Mouse (Mus musculus) midbrain, embryonic 15.5 days (tissue): ENCODE results near the gene Rnasek. TPM values are rescaled to one million over a fixed set of nuclear protein-coding genes. Genes with fewer than 3 reads are reported as not detected.
A peak's percentile ranks its signal among the peaks of the same experiment; 100 is the strongest.

ENCODE experiments used
- ATAC-seq: fragments of 200-750 bp; cut with Nextera tagmentation; replicated peaks from 2 replicates; pipeline ENCODE4 v1.8.0; 2017; ENCODE audit warnings: moderate TSS enrichment
- H3K27ac ChIP-seq: fragments of 300-500 bp; sonication (generic); 2 replicates; pipeline ENCODE4 v1.5.1; 2015; ENCODE audit warnings: mild to moderate bottlenecking, inconsistent platforms
- H3K27me3 ChIP-seq: fragments of 300-500 bp; sonication (generic); replicated peaks from 2 replicates; pipeline ENCODE4 v1.6.1; 2015; ENCODE audit warnings: inconsistent platforms
- H3K36me3 ChIP-seq: fragments of 300-500 bp; sonication (generic); replicated peaks from 2 replicates; pipeline ENCODE4 v1.6.1; 2015; ENCODE audit warnings: inconsistent platforms
- H3K4me1 ChIP-seq: fragments of 300-500 bp; sonication (generic); 2 replicates; pipeline ENCODE4 v1.6.1; 2015; ENCODE audit warnings: inconsistent platforms
- H3K4me2 ChIP-seq: fragments of 300-500 bp; sonication (generic); 2 replicates; pipeline ENCODE4 v1.6.1; 2015; ENCODE audit warnings: inconsistent platforms, mild to moderate bottlenecking, moderate library complexity
- H3K4me3 ChIP-seq: fragments of 300-500 bp; sonication (generic); 2 replicates; pipeline ENCODE4 v1.5.1; 2015; ENCODE audit warnings: mild to moderate bottlenecking, inconsistent platforms
- H3K9ac ChIP-seq: fragments of 300-500 bp; sonication (generic); 2 replicates; pipeline ENCODE4 v1.6.1; 2015; ENCODE audit warnings: mild to moderate bottlenecking, inconsistent platforms
- H3K9me3 ChIP-seq: fragments of 300-500 bp; sonication (generic); 2 replicates; pipeline ENCODE4 v1.6.1; 2016; ENCODE audit warnings: inconsistent platforms
- WGBS: fragments of 180-500 bp; shearing (Covaris S2); methylation state at CpG from one replicate; pipeline ENCODE4 v1.1.7; 2015; ENCODE audit warnings: mixed read lengths; 5-methylcytosine and 5-hydroxymethylcytosine counted together
- polyA plus RNA-seq: library from polyadenylated mRNA; unstranded; fragments of >200 nt; fragmentation: Nextera tagmentation; extraction: Ambion mirVana; gene quantifications from 2 replicates; pipeline ENCODE4 v1.2.1, GENCODE M21; 2015

Rnasek gene
- polyA plus RNA-seq, result 351 and 366 TPM in 2 replicates

GRCm38 (mm10) chr11:70239541-70240279, at the start of gene Rnasek, which contains the start of gene Gm21988:
Rnasek (minus strand) TSS chr11:70239842.
Gm21988 (minus strand) TSS chr11:70239830.
- Histone ChIP-seq H3K27me3 (peaks cover 2% of the 10 kb centered on the region; the same call in 1 of the 2 replicates), H3K4me3 (peak within 1 kb of the TSS; percentile 96), H3K27ac (peak within 1 kb of the TSS; percentile 93), H3K9me3 (no peaks in the 10 kb centered on the region), H3K9ac (peak within 1 kb of the TSS; percentile 97), H3K4me1 (peaks cover 29% of the 10 kb centered on the region), H3K4me2 (peak within 1 kb of the TSS; percentile 92), H3K36me3 (peaks cover 5% of the 10 kb centered on the region; the same call in 1 of the 2 replicates)
- ATAC-seq, result peak; percentile 49
- under 1% methylated on average over 28 of the region's 35 CpGs for WGBS

DNA sequence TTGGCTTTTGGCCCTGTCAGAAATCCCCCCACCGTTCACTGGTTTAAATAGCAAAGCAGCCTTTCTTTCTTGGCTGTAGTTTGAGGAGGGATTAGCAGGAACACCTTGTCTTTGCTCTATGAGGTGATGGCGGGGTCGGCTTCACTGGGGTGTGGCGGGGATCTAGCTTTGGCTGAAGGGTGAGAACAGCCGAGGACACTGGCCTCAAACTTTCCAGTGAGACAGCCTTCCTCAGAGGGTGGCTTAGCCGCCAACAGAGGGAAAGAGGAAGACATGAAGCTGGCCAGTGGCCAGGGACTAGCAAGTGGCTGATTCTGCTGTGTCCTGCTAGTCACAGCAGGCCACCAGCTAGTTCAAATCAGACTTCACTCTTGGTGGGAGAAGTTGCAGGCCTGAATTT, 49.6 kb upstream of the Rnasek start:
- ATAC-seq, result no peak
- Histone ChIP-seq H3K27ac (no peak overlapping the region), H3K9me3 (no peaks in the 10 kb centered on the region), H3K9ac (no peak overlapping the region), H3K4me3 (no peak overlapping the region), H3K4me1 (no peaks in the 10 kb centered on the region), H3K27me3 (no peaks in the 10 kb centered on the region), H3K4me2 (no peak overlapping the region), H3K36me3 (no peaks in the 10 kb centered on the region)
- WGBS, result 27% methylated on average over 6 of the region's 6 CpGs

GRCm38 (mm10) chr11:70288102-70288501, 48.5 kb upstream of the Rnasek start:
- H3K27me3 ChIP-seq, result no peaks in the 10 kb centered on the region
- H3K9ac ChIP-seq, result no peak overlapping the region
- H3K27ac ChIP-seq, result no peak overlapping the region
- no peaks in the 10 kb centered on the region for H3K4me1 ChIP-seq
- H3K36me3 ChIP-seq, result no peaks in the 10 kb centered on the region
- H3K4me2 ChIP-seq, result no peak overlapping the region
- no peaks in the 10 kb centered on the region for H3K9me3 ChIP-seq
- ATAC-seq, result no peak
- WGBS, result 87% methylated on average over 10 of the region's 10 CpGs
- H3K4me3 ChIP-seq, result no peak overlapping the region

DNA sequence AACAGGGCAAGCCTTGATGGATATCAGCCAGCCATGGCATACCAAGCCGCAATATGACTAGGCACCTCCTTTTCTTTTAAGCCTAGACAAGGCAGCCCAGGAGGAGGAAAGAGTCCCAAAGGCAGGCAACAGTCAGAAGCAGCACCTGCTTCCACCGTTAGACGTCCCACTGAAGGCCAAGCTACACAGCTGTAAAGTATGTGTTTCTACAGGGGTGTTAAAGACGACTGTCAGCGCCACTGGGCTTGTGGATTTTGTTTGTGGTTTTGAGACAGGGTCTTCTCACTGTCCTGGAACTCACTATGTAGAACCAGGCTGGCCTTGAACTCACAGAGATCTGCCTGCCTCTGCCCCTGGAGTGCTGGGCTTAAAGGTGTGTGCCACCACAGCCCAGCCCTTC, 46.0 kb upstream of the Rnasek start:
- H3K9ac ChIP-seq, result no peak overlapping the region
- H3K27me3 ChIP-seq, result no peaks in the 10 kb centered on the region
- no peak for ATAC-seq
- H3K4me3 ChIP-seq, result no peak overlapping the region
- no peak overlapping the region for H3K4me2 ChIP-seq
- no peaks in the 10 kb centered on the region for H3K4me1 ChIP-seq
- no peaks in the 10 kb centered on the region for H3K36me3 ChIP-seq
- H3K27ac ChIP-seq, result no peak overlapping the region
- no peaks in the 10 kb centered on the region for H3K9me3 ChIP-seq
- 88% methylated on average over 5 of the region's 5 CpGs for WGBS

- no peak for ATAC-seq
- Histone ChIP-seq H3K4me1 (no peaks in the 10 kb centered on the region), H3K36me3 (no peaks in the 10 kb centered on the region), H3K9me3 (no peaks in the 10 kb centered on the region), H3K27ac (no peak overlapping the region), H3K27me3 (no peaks in the 10 kb centered on the region), H3K9ac (no peak overlapping the region), H3K4me3 (no peak overlapping the region), H3K4me2 (no peak overlapping the region)
- 82% methylated on average over 3 of the region's 3 CpGs for WGBS
Measured at GRCm38 (mm10) chr11:70284757-70285156, 45.1 kb upstream of the Rnasek start.

DNA sequence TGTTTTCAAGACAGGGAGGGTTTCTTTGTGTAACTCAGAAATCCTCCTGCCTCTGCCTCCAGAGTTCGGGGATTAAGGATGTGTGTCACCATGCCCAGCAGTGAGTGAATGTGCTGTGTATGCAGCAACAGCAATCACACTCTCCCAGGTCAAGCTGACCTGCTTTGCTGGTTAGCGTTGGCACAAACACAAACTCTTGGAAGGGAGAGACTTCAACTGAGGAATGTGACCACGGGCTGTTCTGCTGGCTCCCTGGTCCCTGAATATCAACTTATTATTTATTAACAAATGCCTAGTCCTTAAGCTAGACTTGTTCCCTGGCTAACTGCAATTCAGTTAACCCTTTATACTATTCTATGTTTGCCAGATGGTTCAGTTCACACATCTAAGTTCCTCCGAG, 44.0 kb upstream of the Rnasek start:
- Histone ChIP-seq H3K9ac (no peak overlapping the region), H3K4me2 (no peak overlapping the region), H3K27ac (no peak overlapping the region), H3K9me3 (no peaks in the 10 kb centered on the region), H3K4me1 (no peaks in the 10 kb centered on the region), H3K36me3 (no peaks in the 10 kb centered on the region), H3K27me3 (no peaks in the 10 kb centered on the region), H3K4me3 (no peak overlapping the region)
- no peak for ATAC-seq
- WGBS, result 85% methylated on average over 4 of the region's 4 CpGs

DNA sequence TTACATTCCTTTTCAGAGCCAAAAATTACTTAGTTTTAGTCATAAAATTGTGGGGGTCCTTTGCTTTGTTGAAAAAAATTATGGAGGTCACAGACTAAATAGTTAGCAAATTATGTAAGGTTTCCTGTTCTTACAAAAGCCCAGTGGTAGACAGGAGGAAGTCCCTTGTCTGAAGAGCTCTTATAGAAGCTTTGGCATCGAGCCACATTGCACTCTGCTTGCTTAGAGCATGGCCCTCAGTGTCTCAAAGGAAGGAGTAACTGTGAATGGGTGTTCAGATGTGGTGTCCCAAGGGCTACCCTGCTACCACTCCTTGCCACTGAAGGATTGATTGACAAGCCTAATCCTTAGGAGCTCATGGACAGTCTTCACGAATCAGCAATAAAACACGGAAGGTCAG, 40.8 kb upstream of the Rnasek start:
- no peaks in the 10 kb centered on the region for H3K27me3 ChIP-seq
- H3K4me1 ChIP-seq, result no peaks in the 10 kb centered on the region
- no peaks in the 10 kb centered on the region for H3K9me3 ChIP-seq
- no peak overlapping the region for H3K27ac ChIP-seq
- 68% methylated on average over 3 of the region's 3 CpGs for WGBS
- ATAC-seq, result no peak
- H3K36me3 ChIP-seq, result no peaks in the 10 kb centered on the region
- H3K4me3 ChIP-seq, result no peak overlapping the region
- H3K4me2 ChIP-seq, result no peak overlapping the region
- no peak overlapping the region for H3K9ac ChIP-seq

- no peaks in the 10 kb centered on the region for H3K27me3 ChIP-seq
- no peak for ATAC-seq
- H3K9me3 ChIP-seq, result no peaks in the 10 kb centered on the region
- no peaks in the 10 kb centered on the region for H3K36me3 ChIP-seq
- H3K9ac ChIP-seq, result no peak overlapping the region
- 82% methylated on average over 3 of the region's 3 CpGs for WGBS
- H3K4me3 ChIP-seq, result no peak overlapping the region
- no peaks in the 10 kb centered on the region for H3K4me1 ChIP-seq
- H3K27ac ChIP-seq, result no peak overlapping the region
- H3K4me2 ChIP-seq, result no peak overlapping the region
Measured at GRCm38 (mm10) chr11:70278961-70279360, 39.3 kb upstream of the Rnasek start.

DNA sequence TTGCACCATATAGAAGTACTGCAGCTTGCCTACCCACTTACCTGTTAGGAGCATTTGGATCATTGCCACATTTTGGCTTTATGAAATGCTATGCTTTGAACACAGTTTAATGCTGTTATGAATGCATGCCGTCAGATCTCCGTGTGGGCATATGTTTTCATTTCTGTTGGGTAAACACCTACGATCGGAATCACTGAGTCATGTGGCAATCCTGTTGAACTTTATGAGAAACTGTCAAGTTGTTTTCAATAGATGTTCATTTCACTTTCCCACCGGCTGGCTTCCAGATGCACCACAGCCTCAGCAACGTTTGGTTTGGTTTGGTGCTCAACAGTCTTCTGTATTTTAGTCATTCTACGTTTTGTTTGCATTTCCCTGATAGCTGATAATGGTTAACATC, 32.0 kb upstream of the Rnasek start:
- ATAC-seq, result no peak
- Histone ChIP-seq H3K4me3 (no peak overlapping the region), H3K9ac (no peak overlapping the region), H3K4me1 (no peaks in the 10 kb centered on the region), H3K27ac (no peak overlapping the region), H3K27me3 (no peaks in the 10 kb centered on the region), H3K36me3 (no peaks in the 10 kb centered on the region), H3K9me3 (no peaks in the 10 kb centered on the region), H3K4me2 (no peak overlapping the region)
- 90% methylated on average over 7 of the region's 7 CpGs for WGBS

DNA sequence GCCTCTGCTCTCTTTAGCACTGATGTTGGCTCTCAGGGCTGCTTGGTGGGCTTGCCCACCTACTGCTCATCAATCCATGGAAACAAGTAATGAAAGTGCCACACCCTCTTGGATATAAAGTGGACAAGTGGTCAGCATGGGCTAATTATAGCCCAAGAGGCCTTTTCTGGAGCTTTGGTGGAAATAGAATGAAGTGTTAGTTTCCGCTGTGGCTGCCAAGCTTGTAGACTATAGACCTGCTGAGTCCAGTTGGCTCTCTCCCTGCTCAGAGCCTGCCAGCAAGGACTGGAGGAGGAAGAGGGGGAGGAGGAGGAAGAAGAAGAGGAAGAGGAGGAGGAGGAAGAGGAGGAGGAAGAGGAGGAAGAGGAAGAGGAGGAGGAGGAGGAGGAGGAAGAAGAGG, 26.8 kb upstream of the Rnasek start:
- WGBS, result 80% methylated on average over 1 of the region's 1 CpGs
- ATAC-seq, result no peak

DNA sequence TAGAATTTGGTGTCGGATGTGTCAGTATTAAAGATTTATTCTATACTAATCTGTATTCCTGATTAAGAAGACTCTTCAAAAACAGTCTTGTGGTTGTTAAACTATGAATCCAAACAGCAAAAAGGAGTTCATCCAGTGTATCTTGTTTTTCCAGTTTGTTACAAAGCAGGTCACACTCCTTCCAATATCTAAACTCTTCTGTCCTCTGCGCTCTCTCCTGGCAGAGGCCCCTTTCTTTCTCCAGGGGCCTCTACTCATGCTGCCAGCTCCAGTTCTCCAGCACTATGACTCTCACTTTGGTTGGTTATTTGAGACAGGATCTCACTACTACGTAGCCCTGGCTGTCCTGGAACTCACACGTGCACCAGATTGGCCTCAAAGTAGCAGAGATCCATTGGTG, 26.2 kb upstream of the Rnasek start:
- ATAC-seq, result no peak
- H3K27me3 ChIP-seq, result no peaks in the 10 kb centered on the region
- H3K4me2 ChIP-seq, result no peak overlapping the region
- H3K27ac ChIP-seq, result no peak overlapping the region
- no peaks in the 10 kb centered on the region for H3K4me1 ChIP-seq
- no peak overlapping the region for H3K4me3 ChIP-seq
- no peak overlapping the region for H3K9ac ChIP-seq
- no peaks in the 10 kb centered on the region for H3K9me3 ChIP-seq
- H3K36me3 ChIP-seq, result no peaks in the 10 kb centered on the region
- WGBS, result 83% methylated on average over 4 of the region's 4 CpGs

More for the DNA sequence above, 26.8 kb upstream of the Rnasek start:
- no peak overlapping the region for H3K4me2 ChIP-seq
- no peaks in the 10 kb centered on the region for H3K27me3 ChIP-seq
- H3K4me1 ChIP-seq, result no peaks in the 10 kb centered on the region
- no peaks in the 10 kb centered on the region for H3K9me3 ChIP-seq
- H3K4me3 ChIP-seq, result no peak overlapping the region
- no peak overlapping the region for H3K9ac ChIP-seq
- no peak overlapping the region for H3K27ac ChIP-seq
- no peaks in the 10 kb centered on the region for H3K36me3 ChIP-seq

DNA sequence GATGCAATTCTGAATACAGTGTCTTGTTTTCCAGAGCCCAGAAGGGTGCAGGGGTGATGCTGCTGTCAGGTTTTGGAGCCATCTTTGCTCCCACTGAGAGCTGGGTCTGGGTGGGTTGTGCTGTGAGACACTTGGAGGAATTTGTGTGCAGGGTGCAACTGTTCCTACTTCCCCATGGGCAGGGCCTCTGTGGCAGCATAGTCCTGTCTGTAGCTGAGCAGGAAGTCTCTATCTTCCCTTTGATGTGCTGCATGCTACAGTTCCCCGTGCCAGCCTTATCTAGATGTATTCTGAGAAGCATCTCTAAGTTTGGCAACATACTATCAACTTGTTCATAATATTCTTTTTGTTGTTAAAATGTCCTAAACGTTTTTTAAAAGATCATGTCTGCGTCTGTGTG, 25.6 kb upstream of the Rnasek start:
- Histone ChIP-seq H3K27ac (no peak overlapping the region), H3K4me2 (no peak overlapping the region), H3K4me3 (no peak overlapping the region), H3K4me1 (no peaks in the 10 kb centered on the region), H3K27me3 (no peaks in the 10 kb centered on the region), H3K9ac (no peak overlapping the region), H3K9me3 (no peaks in the 10 kb centered on the region), H3K36me3 (no peaks in the 10 kb centered on the region)
- WGBS, result 65% methylated on average over 3 of the region's 3 CpGs
- no peak for ATAC-seq

DNA sequence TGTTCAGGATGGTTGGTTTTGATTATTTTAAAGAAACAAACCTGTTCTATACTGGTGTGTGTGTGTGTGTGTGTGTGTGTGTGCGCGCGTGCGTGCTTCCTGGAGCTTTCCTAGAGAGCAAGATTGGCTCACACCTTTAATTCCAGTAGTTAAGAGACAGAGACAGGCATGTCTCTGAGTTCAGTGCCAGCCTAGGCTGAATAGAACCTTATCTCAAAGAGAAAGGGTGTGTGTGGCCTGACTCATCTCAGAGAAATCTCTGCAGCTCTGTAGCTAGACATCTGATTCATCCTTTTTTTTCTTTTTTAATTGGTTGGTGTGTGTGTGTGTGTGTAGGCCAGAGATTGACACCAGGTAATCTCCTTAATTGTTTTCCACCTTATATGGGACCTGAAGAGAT, 19.4 kb upstream of the Rnasek start:
- no peak for ATAC-seq

More for the DNA sequence above, 19.4 kb upstream of the Rnasek start:
- H3K9me3 ChIP-seq, result no peaks in the 10 kb centered on the region
- no peak overlapping the region for H3K27ac ChIP-seq
- H3K4me3 ChIP-seq, result no peak overlapping the region
- H3K27me3 ChIP-seq, result peaks cover 16% of the 10 kb centered on the region
- H3K4me2 ChIP-seq, result no peak overlapping the region
- WGBS, result 97% methylated on average over 4 of the region's 4 CpGs
- H3K4me1 ChIP-seq, result 0 out of 2 replicates have a peak, but pooled peaks cover 11% of the 10 kb centered on the region
- no peaks in the 10 kb centered on the region for H3K36me3 ChIP-seq
- no peak overlapping the region for H3K9ac ChIP-seq
